Mouse (Mus musculus): ENCODE results near the gene Art3.
A peak's percentile ranks its signal among the peaks of the same experiment; 100 is the strongest.
"Not testable (repeated sequence)": the region's sequence is repeated elsewhere in the genome, so short reads cannot be mapped to it uniquely, and the experiment has no call there.

Art3 gene

DNA sequence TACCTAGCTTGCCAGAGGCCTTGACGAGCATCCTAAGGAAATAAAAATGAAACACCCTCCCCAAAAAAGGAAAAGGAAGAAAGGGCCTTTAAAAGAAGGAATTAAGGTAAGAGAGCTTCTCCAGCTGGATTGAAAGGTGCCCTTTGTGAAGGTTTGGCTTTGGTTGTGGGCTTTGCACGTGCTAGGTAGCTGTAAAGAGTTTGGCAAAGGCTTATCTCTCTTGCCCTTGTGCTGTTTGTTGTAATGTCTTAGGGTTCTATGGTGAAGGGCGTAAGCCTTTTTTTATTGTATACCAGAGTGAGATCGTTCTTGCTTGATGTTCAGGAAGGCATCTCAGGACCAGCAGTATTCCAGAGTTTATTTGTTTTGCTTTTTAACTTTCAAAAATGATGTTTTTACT, 9.0 kb downstream of the Art3 start:
- DNase-seq, result no peak

- no peak for DNase-seq
Measured at GRCm38 (mm10) chr5:92345006-92345405, 13.4 kb downstream of the Art3 start.

DNA sequence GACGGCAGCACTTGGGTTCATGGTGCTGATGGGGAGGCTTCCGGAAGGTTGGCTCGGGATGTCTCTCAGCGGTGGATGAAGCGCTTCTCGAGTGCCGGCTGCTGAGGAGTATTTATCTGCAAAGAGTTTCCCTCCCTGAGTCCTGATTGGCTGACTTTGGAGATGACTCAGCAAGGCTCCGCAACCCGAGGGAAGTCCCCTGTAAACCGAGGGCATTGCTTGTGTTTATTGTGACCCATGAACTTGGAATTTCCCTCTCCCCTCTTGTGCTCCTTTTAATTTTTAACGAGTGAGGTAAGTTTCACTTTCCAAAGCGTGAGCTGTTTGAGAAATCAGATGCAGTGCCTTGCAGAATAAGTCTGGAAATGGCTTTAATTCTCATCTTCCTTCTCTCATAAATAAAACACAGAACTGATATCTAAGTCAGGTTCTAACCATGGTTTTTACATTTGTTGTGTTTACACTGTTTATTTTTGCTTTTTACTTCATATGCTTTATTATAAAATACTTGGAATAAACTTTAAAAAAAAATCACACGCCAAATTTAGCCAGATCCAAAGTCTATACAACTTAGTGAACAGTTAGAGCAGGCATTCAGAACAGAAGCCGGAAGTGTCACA, 17.3 kb downstream of the Art3 start, which contains the start of gene Cxcl10:
Gene Cxcl10 (minus strand): TSS at position 96 of the 620 bp plus-strand sequence.
- DNase-seq, result peak; percentile 50 to 70

- no peak for DNase-seq
Measured at GRCm38 (mm10) chr5:92349731-92350130, 18.1 kb downstream of the Art3 start.

DNA sequence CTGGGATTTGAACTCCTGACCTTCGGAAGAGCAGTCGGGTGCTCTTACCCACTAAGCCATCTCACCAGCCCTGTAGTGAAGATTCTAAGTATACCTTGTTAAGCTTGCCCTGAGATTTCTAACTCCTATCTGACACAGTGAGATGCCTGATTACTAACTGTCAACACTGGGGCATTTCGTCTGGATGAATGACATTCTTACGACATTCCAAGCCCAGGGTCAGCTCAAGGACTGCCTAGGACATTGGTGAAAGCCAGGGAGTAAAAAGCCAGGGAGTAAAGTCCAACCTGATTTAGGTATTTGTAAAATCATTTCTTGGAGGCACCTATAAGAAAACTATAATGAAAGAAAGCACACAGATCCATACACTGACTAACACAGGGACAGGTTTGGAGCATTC, 21.1 kb downstream of the Art3 start:
- not testable (repeated sequence) for DNase-seq

DNA sequence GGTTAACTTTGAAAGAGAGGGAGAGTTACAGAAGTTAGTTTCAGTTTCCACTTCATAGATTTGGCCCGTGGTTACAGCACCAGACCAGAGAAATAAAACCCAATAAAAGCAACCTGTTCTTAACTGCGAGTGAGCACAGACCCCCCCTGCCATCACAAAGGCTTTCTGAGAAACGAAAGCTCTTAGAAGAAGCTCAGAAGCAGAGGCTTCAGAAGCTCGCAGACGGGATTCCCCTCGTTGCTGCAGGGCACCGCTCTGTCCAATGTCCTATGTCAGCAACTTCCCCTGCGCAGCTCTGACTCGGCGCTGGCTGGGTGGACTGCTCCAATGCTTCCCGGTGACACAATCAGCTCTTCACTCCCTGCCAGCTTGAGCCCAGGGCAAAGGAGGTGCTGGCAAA, 21.9 kb downstream of the Art3 start:
- peak; percentile 34 to 49 for DNase-seq

GRCm38 (mm10) chr5:92358033-92358432, 26.4 kb downstream of the Art3 start:
- peak; percentile 69 to 77 for DNase-seq

DNA sequence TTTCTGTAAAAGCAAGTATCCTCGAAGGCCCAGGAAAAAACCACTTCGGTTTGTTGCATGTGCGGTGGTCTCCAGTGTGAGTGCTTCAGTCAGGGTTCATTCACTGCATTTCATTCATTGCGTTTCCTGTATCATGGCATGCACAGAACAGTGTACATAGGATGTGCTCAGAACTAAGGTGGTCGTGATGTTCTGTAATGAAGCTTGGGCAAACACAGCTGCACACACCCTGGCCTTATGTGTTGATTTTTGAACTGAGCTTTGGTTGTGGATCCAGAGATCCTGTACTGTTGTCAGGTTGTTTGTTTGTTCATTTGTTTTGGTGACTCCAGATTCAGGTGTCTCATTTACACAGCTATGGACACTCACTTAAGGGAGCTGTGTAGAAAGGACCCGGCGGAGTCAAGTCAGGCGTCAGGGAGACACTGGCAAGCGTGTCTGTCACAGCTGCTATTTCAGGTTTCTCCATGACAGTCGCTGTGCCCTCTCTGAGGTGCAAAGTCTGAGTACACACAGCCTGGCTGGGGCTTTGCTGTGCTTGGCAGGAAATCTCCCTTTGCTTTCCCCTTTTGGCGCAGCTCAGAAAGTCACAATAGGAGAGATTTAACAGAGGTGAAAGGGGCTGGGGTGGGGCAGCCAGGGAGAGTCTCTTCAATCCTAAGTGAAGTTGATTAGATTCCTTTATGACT, 27.3 kb downstream of the Art3 start:
- no peak for DNase-seq

- DNase-seq, result no peak
Measured at GRCm38 (mm10) chr5:92363179-92363578, 31.6 kb downstream of the Art3 start.

- no peak for DNase-seq
Measured at GRCm38 (mm10) chr5:92364011-92364410, 32.4 kb downstream of the Art3 start.

- no peak for DNase-seq
Measured at GRCm38 (mm10) chr5:92365146-92365705, 33.6 kb downstream of the Art3 start.

- no peak for DNase-seq
Measured at GRCm38 (mm10) chr5:92366565-92366964, 34.9 kb downstream of the Art3 start.

DNA sequence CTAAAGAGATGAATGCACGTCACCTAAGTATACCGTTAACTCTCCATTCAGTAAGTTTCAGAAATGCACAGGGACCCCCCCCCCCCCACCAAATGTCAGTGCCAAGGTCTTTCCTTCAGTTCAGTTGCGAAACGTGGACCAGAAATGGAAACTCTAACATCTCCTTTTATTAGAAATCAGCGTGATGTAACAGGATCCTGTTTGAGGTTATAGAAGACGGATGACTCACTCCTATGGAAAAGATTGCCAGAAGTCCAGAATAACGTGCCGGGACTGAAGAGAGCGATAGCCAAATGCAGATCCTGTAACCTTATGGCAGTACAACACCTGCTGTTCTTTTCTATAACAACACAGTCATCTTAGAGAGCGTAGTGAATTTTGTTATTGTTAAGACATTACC, 36.8 kb downstream of the Art3 start:
- DNase-seq, result no peak

GRCm38 (mm10) chr5:92369151-92369994, 37.7 kb downstream of the Art3 start:
- DNase-seq, result peak; percentile 68 to 77

GRCm38 (mm10) chr5:92370392-92370791, 38.8 kb downstream of the Art3 start:
- DNase-seq, result no peak

DNA sequence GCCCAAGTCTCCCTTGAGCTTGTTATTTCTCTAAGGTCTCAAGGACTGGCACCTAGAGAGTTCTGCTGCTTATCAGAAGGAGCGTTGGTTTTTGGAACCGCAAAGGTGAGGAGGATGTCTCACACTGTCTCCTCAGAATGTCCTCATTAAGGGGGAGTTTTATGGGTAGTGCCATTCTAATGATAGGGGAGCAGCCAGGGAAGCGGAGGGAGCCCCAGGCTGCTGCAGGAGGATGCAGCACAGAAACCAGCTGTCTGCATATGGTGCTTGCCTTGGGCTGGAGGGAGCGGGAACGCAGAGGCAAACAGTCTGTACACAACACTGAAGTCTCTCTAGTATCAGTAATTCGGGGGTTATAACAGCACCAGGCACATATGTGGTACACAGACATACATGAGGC, 39.3 kb downstream of the Art3 start:
- DNase-seq, result no peak

- peak in 1 of 2 experiments; percentile 28 for DNase-seq
Measured at GRCm38 (mm10) chr5:92371361-92371976, 39.8 kb downstream of the Art3 start.

GRCm38 (mm10) chr5:92372605-92373004, 41.0 kb downstream of the Art3 start:
- DNase-seq, result no peak

GRCm38 (mm10) chr5:92374721-92375142, 43.1 kb downstream of the Art3 start:
- DNase-seq, result peak; percentile 59 to 74

GRCm38 (mm10) chr5:92375368-92375767, 43.7 kb downstream of the Art3 start:
- DNase-seq, result peak; percentile 36 to 60

DNA sequence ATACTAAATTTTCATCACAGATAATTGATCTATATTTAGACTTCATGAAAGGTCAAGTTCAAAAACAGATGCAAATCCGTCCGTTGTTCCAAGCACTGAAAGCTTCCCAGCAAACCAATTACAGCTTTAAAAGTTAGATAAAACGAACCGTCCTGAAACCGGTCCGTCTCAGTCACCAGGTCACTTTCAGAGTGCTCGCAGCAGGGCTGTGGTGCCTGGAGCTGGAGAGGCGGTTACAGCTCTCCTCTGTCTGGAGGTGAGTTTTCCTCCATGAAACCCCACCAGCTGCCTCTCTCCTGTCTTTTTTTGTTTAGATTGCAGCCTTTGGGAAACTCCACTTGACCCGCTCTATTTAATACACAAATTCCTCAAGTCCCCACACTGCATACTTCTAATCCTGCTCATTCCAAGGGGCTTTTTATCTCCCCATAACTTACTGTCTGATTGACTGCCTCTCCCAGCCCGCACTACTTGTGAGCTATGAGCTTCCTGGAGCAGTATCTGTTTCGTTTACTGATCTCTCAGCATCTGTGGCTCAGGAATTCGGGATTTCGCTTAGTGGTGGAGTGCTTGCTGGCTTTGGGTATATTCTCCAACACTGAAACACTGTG, 45.3 kb downstream of the Art3 start:
- peak in 1 of 2 experiments; percentile 15 for DNase-seq

Measured in kidney, postnatal 4 days (tissue).